Mouse (Mus musculus): ENCODE measurements around the gene Arhgap33.

DNA sequence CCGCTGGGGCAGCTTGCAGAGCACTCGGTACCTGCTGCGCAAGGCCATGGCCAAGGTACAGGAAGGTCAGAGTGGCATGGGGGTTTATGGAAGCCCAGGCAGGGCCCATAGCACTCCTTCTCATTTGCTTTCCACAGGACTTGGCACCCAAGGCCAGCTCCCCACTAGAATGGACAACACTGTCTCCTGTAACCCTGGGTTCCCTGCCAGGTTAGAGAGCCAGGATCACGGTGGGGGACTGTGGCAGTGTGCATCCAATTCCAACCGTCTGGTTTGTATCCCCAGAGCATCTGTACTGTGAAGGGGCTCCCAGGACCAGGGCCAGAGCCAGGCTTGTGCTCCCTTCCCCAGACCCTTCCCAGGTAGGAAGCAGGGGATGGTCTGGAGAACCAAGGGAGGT, 14.0 kb downstream of the Arhgap33 start:
- TF ChIP-seq CTCF (conservative IDR thresholded peaks at IDR 0.05; ENCODE audit: insufficient read depth, insufficient read length, low read depth, low read length) (no peak), POLR2A (IDR thresholded peaks at IDR 0.05; ENCODE audit: low read depth, low read length) (no peak)

Data from kidney, adult 2 months (tissue).